Mouse (Mus musculus): ENCODE measurements around the gene Tarbp2. TPM values are rescaled to one million over a fixed set of nuclear protein-coding genes. Genes with fewer than 3 reads are reported as not detected.

The Tarbp2 gene
- total RNA-seq, 2 experiments from 2014 or later: 28.8 to 30.3 TPM

- no peak for DNase-seq (ENCODE audit: low spot score in 2 of 2)
Observed at GRCm38 (mm10) chr15:102505073-102505769, 12.8 kb upstream of the Tarbp2 start.

GRCm38 (mm10) chr15:102505770-102506463 is 12.1 kb upstream of the Tarbp2 start:
- no peak for DNase-seq (ENCODE audit: low spot score in 2 of 2)

- DNase-seq (ENCODE audit: low spot score in 2 of 2): no peak
Observed at GRCm38 (mm10) chr15:102506464-102506830, 11.5 kb upstream of the Tarbp2 start.

GRCm38 (mm10) chr15:102506864-102507263 is 11.1 kb upstream of the Tarbp2 start:
- DNase-seq (ENCODE audit: low spot score in 2 of 2): no peak

GRCm38 (mm10) chr15:102507561-102507960 is 10.4 kb upstream of the Tarbp2 start:
- no peak for DNase-seq (ENCODE audit: low spot score in 2 of 2)

- DNase-seq (ENCODE audit: low spot score in 2 of 2): no peak
Observed at GRCm38 (mm10) chr15:102508336-102508735, 9.7 kb upstream of the Tarbp2 start.

GRCm38 (mm10) chr15:102510110-102510509 is 7.9 kb upstream of the Tarbp2 start:
- DNase-seq (ENCODE audit: low spot score in 2 of 2): no peak

- peak; percentile 78 to 84 for DNase-seq (ENCODE audit: low spot score in 2 of 2)
Observed at GRCm38 (mm10) chr15:102510590-102511284, 7.3 kb upstream of the Tarbp2 start.

- no peak for DNase-seq (ENCODE audit: low spot score in 2 of 2)
Observed at GRCm38 (mm10) chr15:102511285-102511833, 6.6 kb upstream of the Tarbp2 start.

GRCm38 (mm10) chr15:102512010-102512409 is 6.0 kb upstream of the Tarbp2 start:
- no peak for DNase-seq (ENCODE audit: low spot score in 2 of 2)

- DNase-seq (ENCODE audit: low spot score in 2 of 2): no peak
Observed at GRCm38 (mm10) chr15:102512471-102512870, 5.5 kb upstream of the Tarbp2 start.

GRCm38 (mm10) chr15:102513004-102513403 is 5.0 kb upstream of the Tarbp2 start:
- no peak for DNase-seq (ENCODE audit: low spot score in 2 of 2)

GRCm38 (mm10) chr15:102515261-102515660 is 2.7 kb upstream of the Tarbp2 start:
- no peak for DNase-seq (ENCODE audit: low spot score in 2 of 2)

- DNase-seq (ENCODE audit: low spot score in 2 of 2): no peak
Observed at GRCm38 (mm10) chr15:102515791-102516190, 2.2 kb upstream of the Tarbp2 start.

GRCm38 (mm10) chr15:102516293-102516692 is 1.7 kb upstream of the Tarbp2 start:
- no peak for DNase-seq (ENCODE audit: low spot score in 2 of 2)

GRCm38 (mm10) chr15:102516728-102517404 is 1.1 kb upstream of the Tarbp2 start, which contains the start of gene Map3k12:
Gene Map3k12, minus strand, starts transcription at chr15:102517064.
- DNase-seq (ENCODE audit: low spot score in 2 of 2): peak; percentile 65 to 80

GRCm38 (mm10) chr15:102517631-102517975 is 389 bp upstream of the Tarbp2 start:
- no peak for DNase-seq (ENCODE audit: low spot score in 2 of 2)

- DNase-seq (ENCODE audit: low spot score in 2 of 2): no peak
Observed at GRCm38 (mm10) chr15:102518859-102519201, 838 bp downstream of the Tarbp2 start.

GRCm38 (mm10) chr15:102519211-102520141 is 1.5 kb downstream of the Tarbp2 start:
- DNase-seq (ENCODE audit: low spot score in 2 of 2): no peak

- no peak for DNase-seq (ENCODE audit: low spot score in 2 of 2)
Observed at GRCm38 (mm10) chr15:102520416-102520815, 2.4 kb downstream of the Tarbp2 start.
